Mouse (Mus musculus) embryonic facial prominence, embryonic 15.5 days (tissue): Measurements from ENCODE around the gene Jtb. TPM values are rescaled to one million over a fixed set of nuclear protein-coding genes. Genes with fewer than 3 reads are reported as not detected.

Experiments
- ATAC-seq: fragments of 200-750 bp; cut with Nextera tagmentation; 2 replicates; pipeline ENCODE4 v1.8.0; 2017; ENCODE audit warnings: low read depth, moderate TSS enrichment; ENCODE audit not compliant: insufficient number of reproducible peaks, low FRiP score, low TSS enrichment
- H3K27ac ChIP-seq: fragments of 300-500 bp; sonication (generic); replicated peaks from 2 replicates; pipeline ENCODE4 v1.5.1; 2015; ENCODE audit warnings: mild to moderate bottlenecking, inconsistent platforms
- H3K27me3 ChIP-seq: fragments of 300-500 bp; sonication (generic); 2 replicates; pipeline ENCODE4 v1.6.1; 2015; ENCODE audit warnings: inconsistent platforms
- H3K36me3 ChIP-seq: fragments of 300-500 bp; sonication (generic); 2 replicates; pipeline ENCODE4 v1.6.1; 2015; ENCODE audit warnings: mild to moderate bottlenecking, inconsistent platforms
- H3K4me1 ChIP-seq: fragments of 300-500 bp; sonication (generic); 2 replicates; pipeline ENCODE4 v1.6.1; 2015; ENCODE audit warnings: inconsistent platforms
- H3K4me2 ChIP-seq: fragments of 300-500 bp; sonication (generic); replicated peaks from 2 replicates; pipeline ENCODE4 v1.6.1; 2015; ENCODE audit warnings: mild to moderate bottlenecking, inconsistent platforms
- H3K4me3 ChIP-seq: fragments of 300-500 bp; sonication (generic); replicated peaks from 2 replicates; pipeline ENCODE4 v1.5.1; 2015; ENCODE audit warnings: mild to moderate bottlenecking, inconsistent platforms
- H3K9ac ChIP-seq: fragments of 300-500 bp; sonication (generic); 2 replicates; pipeline ENCODE4 v1.6.1; 2015; ENCODE audit warnings: inconsistent platforms
- H3K9me3 ChIP-seq: fragments of 300-500 bp; sonication (generic); replicated peaks from 2 replicates; pipeline ENCODE4 v1.6.1; 2016; ENCODE audit warnings: inconsistent platforms
- WGBS: fragments of 180-500 bp; shearing (Covaris S2); methylation state at CpG from one replicate; pipeline ENCODE4 v1.1.7; 2015; 5-methylcytosine and 5-hydroxymethylcytosine counted together
- polyA plus RNA-seq: library from polyadenylated mRNA; unstranded; fragments of >200 nt; fragmentation: Nextera tagmentation; extraction: Ambion mirVana; gene quantifications from 2 replicates; pipeline ENCODE4 v1.2.1, GENCODE M21; 2015

Jtb gene
- polyA plus RNA-seq, 1 experiment from 2014 or later = 111 TPM

- Histone ChIP-seq H3K9me3 (no peaks in the 10 kb centered on the region), H3K27me3 (no peaks in the 10 kb centered on the region), H3K4me3 (peak overlapping the region; percentile 91), H3K4me2 (peak overlapping the region; percentile 89), H3K27ac (no peak overlapping the region), H3K36me3 (peaks cover 41% of the 10 kb centered on the region), H3K4me1 (peaks cover 27% of the 10 kb centered on the region), H3K9ac (peak overlapping the region; percentile 12; the same call in 1 of the 2 replicates)
- 69% methylated on average over 13 of the region's 13 CpGs for WGBS
- ATAC-seq = no peak
Observed at GRCm38 (mm10) chr3:90211475-90212398, 19.7 kb upstream of the Jtb start.

GRCm38 (mm10) chr3:90212723-90213122 is 18.7 kb upstream of the Jtb start:
- 7% methylated on average over 5 of the region's 5 CpGs for WGBS
- no peak for ATAC-seq
- Histone ChIP-seq H3K36me3 (peaks cover 38% of the 10 kb centered on the region), H3K9ac (peak overlapping the region; percentile 91), H3K4me1 (peaks cover 27% of the 10 kb centered on the region), H3K27me3 (no peaks in the 10 kb centered on the region), H3K27ac (no peak overlapping the region; the same call in 1 of the 2 replicates), H3K9me3 (no peaks in the 10 kb centered on the region), H3K4me3 (peak overlapping the region; percentile 91), H3K4me2 (peak overlapping the region; percentile 89)

- Histone ChIP-seq H3K4me3 (peak within 1 kb of the TSS; percentile 91), H3K36me3 (peaks cover 31% of the 10 kb centered on the region), H3K4me2 (peak within 1 kb of the TSS; percentile 89), H3K9me3 (no peaks in the 10 kb centered on the region), H3K27ac (peak within 1 kb of the TSS; percentile 92), H3K9ac (peak within 1 kb of the TSS; percentile 91), H3K4me1 (peaks cover 27% of the 10 kb centered on the region), H3K27me3 (no peaks in the 10 kb centered on the region)
- peak; percentile 92 for ATAC-seq
- WGBS = 0% methylated on average over 42 of the region's 42 CpGs
Observed at GRCm38 (mm10) chr3:90213377-90213866, 18.0 kb upstream of the Jtb start, which contains the start of the genes Rps27 and Rab13. Gene Rps27 (minus strand): TSS chr3:90213651. Gene Rab13 (plus strand): TSS chr3:90213695.

DNA sequence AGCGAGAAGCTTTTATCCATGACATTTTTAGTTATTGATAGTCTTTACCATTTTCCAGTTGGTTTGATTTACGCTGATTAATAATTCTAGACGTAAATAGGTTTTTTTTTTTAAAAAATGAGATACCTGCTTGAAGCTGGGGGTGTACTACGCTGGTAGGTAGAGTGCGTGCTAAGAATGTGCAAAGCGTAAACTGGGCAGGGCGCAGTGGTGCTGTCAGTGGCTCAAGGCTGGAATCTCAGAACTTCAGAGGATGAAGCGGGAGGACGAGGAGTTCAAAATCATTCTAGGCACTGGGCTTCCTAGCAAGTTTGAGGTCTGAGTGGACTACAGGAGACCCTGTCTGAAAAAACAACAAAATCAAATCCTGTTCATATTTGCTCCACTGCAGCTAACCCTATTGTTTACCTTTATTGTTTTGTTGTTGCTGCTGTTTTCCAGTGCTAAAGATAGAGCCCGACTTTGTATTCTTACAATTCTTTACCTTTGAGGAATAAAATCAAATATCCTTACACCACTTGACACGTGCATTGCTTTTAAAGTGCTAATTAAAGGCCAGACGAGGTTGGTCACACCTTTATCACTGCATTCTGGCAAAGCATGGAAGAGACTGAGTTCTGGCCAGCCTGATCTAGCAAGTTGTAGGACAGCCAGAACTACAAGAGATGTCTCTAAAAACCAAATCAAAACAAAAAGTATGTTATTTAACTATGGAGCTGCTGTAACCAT is 17.3 kb upstream of the Jtb start:
- Histone ChIP-seq H3K4me1 (peaks cover 22% of the 10 kb centered on the region), H3K27ac (peak overlapping the region; percentile 92), H3K9me3 (no peaks in the 10 kb centered on the region), H3K4me3 (peak overlapping the region; percentile 91), H3K27me3 (no peaks in the 10 kb centered on the region), H3K4me2 (peak overlapping the region; percentile 56), H3K9ac (no peak overlapping the region), H3K36me3 (peaks cover 26% of the 10 kb centered on the region)
- WGBS = 13% methylated on average over 12 of the region's 12 CpGs
- ATAC-seq = no peak

- no peak overlapping the region for H3K4me3 ChIP-seq
- no peaks in the 10 kb centered on the region for H3K9me3 ChIP-seq
- no peaks in the 10 kb centered on the region for H3K27me3 ChIP-seq
- H3K36me3 ChIP-seq = peaks cover 12% of the 10 kb centered on the region
- no peak overlapping the region for H3K27ac ChIP-seq
- no peak overlapping the region for H3K4me2 ChIP-seq
- ATAC-seq = no peak
- WGBS = 33% methylated on average over 1 of the region's 1 CpGs
- H3K4me1 ChIP-seq = peaks cover 26% of the 10 kb centered on the region
- H3K9ac ChIP-seq = no peak overlapping the region
Observed at GRCm38 (mm10) chr3:90215825-90216380, 15.5 kb upstream of the Jtb start.

DNA sequence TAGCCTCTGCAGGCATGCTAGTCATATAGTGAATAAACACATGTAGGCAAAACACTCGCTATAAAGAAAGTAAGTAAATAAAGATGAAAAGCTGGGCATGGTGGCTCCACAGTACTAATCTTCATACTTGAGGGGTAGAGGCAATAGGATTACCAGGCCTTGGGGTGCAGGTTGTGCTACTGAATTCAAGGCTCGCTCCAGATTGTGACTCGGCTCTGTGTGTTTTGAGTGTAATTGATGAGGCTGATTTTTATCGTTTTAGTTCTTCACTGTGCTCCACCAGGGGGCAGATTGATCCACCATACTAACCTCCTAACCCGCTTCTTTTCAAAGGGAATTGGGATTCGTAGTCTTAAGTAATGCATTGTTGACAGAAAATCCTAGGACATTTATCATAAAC is 11.3 kb upstream of the Jtb start:
- Histone ChIP-seq H3K36me3 (peaks cover 14% of the 10 kb centered on the region), H3K9ac (peak overlapping the region; percentile 44; the same call in 1 of the 2 replicates), H3K4me2 (peak overlapping the region; percentile 76), H3K4me1 (peaks cover 11% of the 10 kb centered on the region), H3K4me3 (peak overlapping the region; percentile 57), H3K27ac (peak overlapping the region; percentile 87), H3K27me3 (no peaks in the 10 kb centered on the region), H3K9me3 (no peaks in the 10 kb centered on the region)
- WGBS = 10% methylated on average over 6 of the region's 6 CpGs
- no peak for ATAC-seq

GRCm38 (mm10) chr3:90220531-90220951 is 10.9 kb upstream of the Jtb start:
- Histone ChIP-seq H3K36me3 (peaks cover 19% of the 10 kb centered on the region), H3K9ac (peak overlapping the region; percentile 44), H3K27ac (peak overlapping the region; percentile 87), H3K4me1 (peaks cover 11% of the 10 kb centered on the region), H3K4me3 (peak overlapping the region; percentile 57), H3K4me2 (peak overlapping the region; percentile 76), H3K27me3 (no peaks in the 10 kb centered on the region), H3K9me3 (no peaks in the 10 kb centered on the region)
- ATAC-seq = peak; percentile 90
- 1% methylated on average over 20 of the region's 20 CpGs for WGBS

DNA sequence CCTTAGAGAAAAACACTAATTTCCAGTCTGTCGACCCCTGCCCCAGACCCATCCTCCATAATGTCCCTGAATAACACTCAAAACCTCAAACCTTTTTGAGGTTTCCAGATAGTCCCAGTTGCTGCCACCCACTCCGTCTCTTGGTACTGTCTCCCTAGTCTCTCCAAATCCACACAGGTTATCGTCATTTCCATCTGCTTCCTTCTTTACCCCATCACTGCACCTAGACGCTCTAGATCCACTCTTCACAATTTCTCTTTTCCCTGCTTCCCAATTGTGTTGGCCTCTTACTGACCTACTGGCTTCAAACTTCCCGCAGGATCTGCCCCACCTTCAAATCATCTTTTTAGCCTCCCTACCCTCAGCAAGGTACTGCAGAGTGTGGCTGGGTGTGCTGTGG is 10.3 kb upstream of the Jtb start:
- Histone ChIP-seq H3K27me3 (no peaks in the 10 kb centered on the region), H3K9me3 (no peaks in the 10 kb centered on the region), H3K4me2 (peak overlapping the region; percentile 76), H3K9ac (peak overlapping the region; percentile 44), H3K27ac (peak overlapping the region; percentile 87; the same call in 1 of the 2 replicates), H3K36me3 (peaks cover 25% of the 10 kb centered on the region), H3K4me3 (peak overlapping the region; percentile 57), H3K4me1 (peaks cover 11% of the 10 kb centered on the region)
- no peak for ATAC-seq
- WGBS = 15% methylated on average over 5 of the region's 5 CpGs

- H3K9ac ChIP-seq = no peak overlapping the region
- peaks cover 25% of the 10 kb centered on the region for H3K36me3 ChIP-seq
- no peak overlapping the region for H3K27ac ChIP-seq
- H3K4me2 ChIP-seq = 0 out of 2 replicates have a peak overlapping the region, but pooled peaks have one; percentile 76
- H3K4me1 ChIP-seq = peaks cover 11% of the 10 kb centered on the region
- no peak for ATAC-seq
- WGBS = 92% methylated on average over 4 of the region's 4 CpGs
- H3K4me3 ChIP-seq = no peak overlapping the region
- no peaks in the 10 kb centered on the region for H3K9me3 ChIP-seq
- no peaks in the 10 kb centered on the region for H3K27me3 ChIP-seq
Observed at GRCm38 (mm10) chr3:90222455-90222854, 8.9 kb upstream of the Jtb start.

DNA sequence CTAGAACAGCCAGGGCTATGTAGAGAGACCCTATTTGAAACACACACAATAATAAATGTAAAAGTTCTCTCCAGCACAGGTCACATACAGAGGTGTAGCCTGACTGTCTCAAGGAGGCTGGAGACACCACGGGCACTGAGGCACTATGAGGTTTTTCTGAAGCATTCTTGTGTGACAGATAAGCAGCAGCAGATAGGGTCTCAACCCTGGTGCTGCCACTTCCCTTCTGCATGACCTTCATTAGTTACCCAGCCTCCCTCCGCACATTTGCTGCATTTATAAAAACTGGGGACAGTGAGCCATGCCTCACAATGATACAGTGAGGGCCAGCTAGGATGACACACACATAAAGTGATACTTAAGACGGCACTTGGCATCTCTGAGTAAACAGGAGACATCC is 8.5 kb upstream of the Jtb start:
- peaks cover 25% of the 10 kb centered on the region for H3K36me3 ChIP-seq
- no peaks in the 10 kb centered on the region for H3K27me3 ChIP-seq
- 81% methylated on average over 3 of the region's 3 CpGs for WGBS
- no peak overlapping the region for H3K4me2 ChIP-seq
- H3K9me3 ChIP-seq = no peaks in the 10 kb centered on the region
- H3K4me1 ChIP-seq = peaks cover 11% of the 10 kb centered on the region
- no peak overlapping the region for H3K9ac ChIP-seq
- no peak overlapping the region for H3K27ac ChIP-seq
- ATAC-seq = no peak
- H3K4me3 ChIP-seq = no peak overlapping the region

DNA sequence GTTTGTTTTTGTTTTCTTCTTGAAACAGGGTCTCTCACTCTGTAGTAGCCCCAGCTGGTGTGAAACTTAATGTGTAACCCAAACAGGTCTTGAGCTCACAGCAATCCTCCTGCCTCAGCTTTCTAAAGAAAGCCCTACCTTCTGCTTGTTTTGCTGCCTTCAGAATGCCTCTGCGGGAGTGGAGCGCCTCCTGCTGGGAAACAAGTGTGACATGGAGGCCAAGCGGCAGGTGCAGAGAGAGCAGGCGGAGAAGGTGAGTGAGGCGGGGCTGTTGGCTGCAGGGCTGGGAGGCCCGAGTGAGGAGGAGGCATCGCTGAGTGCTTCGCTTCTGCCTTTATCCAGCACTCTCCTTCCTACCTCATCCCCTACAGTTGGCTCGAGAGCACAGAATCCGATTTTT is 7.1 kb upstream of the Jtb start:
- Histone ChIP-seq H3K4me1 (peaks cover 11% of the 10 kb centered on the region), H3K4me2 (no peak overlapping the region), H3K27ac (no peak overlapping the region), H3K9me3 (no peaks in the 10 kb centered on the region), H3K27me3 (no peaks in the 10 kb centered on the region), H3K9ac (no peak overlapping the region), H3K4me3 (no peak overlapping the region), H3K36me3 (peaks cover 25% of the 10 kb centered on the region)
- 79% methylated on average over 10 of the region's 10 CpGs for WGBS
- no peak for ATAC-seq
